Mouse (Mus musculus): ENCODE measurements around the gene Lrrc8c.

The Lrrc8c gene

DNA sequence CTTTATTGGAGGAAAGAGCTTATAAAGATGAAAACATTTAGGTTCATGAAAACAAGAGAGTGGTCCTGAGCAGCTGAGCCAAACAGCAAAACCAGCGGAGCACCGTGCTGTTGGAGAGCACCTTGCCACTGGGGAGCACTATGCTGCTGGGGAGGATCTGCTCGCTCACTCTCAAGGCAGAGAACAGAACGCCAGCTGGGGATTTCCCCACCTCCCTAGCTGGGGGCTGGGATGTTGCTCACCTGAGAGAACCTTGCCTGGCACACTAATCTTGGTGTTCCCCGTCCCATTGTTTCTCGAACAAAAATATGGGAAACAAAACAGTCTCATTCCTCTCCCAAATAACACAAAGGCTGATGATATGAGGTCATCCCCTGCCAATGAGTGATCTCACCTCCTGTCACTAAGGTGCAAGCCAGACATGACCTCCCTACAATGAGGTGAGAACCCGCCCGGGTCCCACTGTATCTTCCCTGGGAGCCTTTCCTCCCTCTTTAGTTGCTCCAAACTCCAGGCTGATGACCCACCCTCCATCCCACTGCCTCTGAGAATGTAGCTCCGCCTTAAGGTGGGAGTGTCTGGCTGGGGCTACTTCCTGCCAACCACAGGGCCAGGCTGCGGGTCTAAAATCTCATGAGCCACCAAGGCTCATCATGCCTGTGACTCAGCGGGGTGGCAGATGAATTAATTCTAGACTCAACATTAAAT, 117.5 kb downstream of the Lrrc8c start:
- 75% methylated on average over 11 of the region's 11 CpGs for WGBS

DNA sequence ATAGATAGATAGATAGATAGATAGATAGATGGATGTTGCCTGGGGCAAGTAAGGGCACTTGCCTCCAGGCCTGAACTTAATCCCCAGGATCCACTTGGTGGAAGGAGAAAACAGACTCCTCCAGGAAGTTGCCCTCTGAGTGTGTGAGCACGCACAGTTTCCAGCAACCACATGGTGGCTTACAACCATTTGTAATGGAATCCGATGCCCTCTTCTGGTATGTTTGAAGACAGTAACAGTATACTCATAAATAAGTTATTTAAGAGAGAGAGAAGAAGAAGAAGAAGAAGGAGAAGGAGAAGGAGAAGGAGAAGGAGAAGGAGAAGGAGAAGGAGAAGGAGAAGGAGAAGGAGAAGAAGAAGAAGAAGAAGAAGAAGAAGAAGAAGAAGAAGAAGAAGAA, 119.1 kb downstream of the Lrrc8c start:
- 94% methylated on average over 2 of the region's 2 CpGs for WGBS

DNA sequence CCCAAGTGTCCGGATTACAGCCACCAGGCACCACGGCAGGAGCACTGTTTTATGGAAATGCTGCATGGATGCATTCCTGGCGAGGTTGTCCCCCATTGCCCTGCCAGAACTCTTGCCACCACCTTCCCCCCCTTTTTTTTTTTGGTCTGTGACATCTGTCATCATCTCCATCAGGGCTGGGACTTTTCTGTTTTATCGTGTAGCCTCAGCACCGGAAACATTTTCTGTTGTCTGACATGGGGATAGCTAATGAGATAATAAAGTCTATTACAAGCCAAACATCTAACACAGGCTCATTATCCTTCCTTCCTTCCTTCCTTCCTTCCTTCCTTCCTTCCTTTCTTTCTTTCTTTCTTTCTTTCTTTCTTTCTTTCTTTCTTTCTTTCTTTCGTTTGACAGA, 119.7 kb downstream of the Lrrc8c start:
- WGBS, result 89% methylated on average over 6 of the region's 6 CpGs

DNA sequence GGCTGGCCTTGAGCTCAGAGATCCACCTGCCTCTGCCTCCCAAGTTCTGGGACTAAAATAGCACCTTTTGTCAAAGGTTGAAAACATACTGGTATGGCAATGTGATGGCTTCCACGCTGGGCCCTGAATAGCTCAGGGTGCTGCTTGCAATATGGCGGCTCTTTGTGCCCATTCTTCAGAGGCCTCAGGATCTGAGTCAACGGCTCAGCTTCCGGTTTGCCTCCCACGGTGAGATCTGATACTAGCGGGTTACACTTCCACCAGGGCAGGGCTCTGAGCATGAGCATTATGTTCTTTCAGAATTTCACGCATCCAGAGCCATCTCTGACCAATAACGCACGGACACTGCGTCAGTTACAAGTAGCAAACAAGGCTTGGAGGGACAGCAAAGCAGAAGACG, 120.2 kb downstream of the Lrrc8c start:
- 94% methylated on average over 11 of the region's 11 CpGs for WGBS

DNA sequence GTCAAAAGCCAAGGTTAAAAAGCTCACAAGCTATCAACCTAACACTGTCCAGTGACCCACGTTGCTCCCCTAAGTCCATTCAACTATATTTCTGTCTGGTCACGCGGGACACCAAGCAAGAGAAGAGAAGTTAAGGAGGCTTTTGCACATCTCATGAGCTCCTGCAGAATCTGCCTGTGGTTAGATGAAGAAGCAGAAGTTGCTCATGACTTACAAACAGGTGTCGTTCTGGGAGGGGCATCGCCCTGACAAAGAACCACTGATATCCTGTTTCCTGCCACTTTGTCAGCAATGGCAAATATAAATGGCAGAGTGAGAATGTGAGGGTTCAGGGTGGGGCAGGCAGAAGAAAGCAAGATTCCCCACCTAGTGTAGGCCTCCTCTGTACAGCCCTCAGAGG, 123.3 kb downstream of the Lrrc8c start:
- WGBS, result 91% methylated on average over 5 of the region's 5 CpGs

DNA sequence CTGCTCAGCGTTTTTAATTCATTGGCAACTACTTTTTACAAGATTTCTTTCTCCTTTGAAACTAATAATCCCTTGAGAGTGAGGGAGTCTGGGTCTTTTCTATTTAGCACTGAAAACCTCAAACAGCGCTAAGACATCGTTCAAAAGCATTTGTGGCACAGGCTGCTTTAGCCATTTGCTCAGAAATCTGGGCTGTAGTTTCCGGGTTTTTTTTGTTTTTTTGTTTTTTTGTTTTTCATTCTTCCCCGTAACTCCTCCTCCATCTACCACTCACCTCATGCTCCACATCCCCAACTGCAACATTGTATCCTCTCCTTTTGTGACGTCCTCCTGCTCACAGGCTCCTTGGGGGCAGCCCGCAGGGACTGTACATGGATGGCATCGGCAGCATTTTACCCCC, 124.1 kb downstream of the Lrrc8c start:
- 68% methylated on average over 8 of the region's 8 CpGs for WGBS

DNA sequence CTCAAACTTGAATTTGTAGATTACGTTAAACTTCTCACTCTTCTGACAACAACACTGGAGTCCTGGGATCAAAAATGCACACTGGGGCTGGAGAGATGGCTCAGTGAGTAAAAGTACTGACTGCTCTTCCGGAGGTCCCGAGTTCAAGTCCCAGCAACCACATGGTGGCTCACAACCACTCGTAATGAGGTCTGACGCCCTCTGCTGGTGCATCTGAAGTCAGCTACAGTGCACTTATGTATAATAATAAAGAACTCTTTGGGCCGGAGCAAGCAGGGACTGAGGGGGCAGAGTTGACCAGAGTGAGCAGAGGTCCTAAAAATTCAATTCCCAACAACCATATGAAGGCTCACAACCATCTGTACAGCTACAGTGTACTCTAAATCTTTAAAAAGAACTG, 125.0 kb downstream of the Lrrc8c start:
- WGBS, result 88% methylated on average over 6 of the region's 6 CpGs

DNA sequence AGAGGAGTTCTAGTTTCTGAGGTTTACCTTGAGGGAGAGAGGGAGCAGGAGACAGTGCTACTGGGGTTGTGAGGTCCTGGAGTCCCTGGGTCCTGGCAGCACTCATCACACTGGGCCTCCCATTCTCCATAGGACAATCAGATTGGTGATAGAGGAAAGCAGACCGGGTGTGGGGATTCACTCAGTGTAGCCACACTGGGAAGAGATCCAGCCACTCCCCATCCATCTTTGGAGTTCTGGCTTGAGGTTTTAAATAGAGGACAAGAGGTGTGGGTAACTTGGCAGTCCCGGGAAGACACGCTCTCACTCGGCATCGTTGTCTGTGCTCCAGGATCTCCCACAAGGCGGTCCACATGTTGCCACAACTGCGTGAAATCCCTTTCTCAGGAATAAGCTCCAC, 127.9 kb downstream of the Lrrc8c start:
- WGBS, result 56% methylated on average over 7 of the region's 7 CpGs

DNA sequence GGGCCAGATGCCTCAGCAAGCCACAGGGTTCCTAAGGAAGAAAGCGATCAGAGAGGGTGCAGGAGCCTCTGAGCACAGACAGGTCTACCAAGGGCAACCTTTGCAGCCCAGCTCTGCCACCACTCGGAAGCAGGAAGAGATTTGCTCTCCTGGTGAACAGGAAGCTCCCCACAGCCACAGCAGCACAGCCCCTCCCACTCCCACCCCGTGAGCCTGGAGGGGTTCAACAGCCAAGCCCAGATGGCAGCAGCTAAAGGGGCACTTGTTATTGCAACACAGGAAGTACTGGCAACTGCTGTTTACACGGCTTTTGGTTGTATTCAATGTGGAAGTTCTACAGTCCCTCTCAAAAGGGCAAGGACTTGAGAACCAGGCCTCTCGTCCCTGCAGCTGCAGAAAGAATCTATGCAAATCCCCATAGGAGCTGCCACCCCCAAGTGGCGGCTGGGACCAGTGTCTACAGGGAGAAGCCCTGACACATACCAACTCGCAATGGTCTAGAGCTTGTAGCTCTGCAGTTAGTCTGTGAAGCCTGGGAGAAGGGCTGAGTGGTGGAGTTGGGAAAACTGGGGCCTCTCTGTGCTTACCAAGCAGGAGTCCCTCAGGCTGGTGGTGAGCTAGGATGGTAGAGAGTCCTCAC, 129.6 kb downstream of the Lrrc8c start:
- WGBS, result 40% methylated on average over 7 of the region's 7 CpGs

DNA sequence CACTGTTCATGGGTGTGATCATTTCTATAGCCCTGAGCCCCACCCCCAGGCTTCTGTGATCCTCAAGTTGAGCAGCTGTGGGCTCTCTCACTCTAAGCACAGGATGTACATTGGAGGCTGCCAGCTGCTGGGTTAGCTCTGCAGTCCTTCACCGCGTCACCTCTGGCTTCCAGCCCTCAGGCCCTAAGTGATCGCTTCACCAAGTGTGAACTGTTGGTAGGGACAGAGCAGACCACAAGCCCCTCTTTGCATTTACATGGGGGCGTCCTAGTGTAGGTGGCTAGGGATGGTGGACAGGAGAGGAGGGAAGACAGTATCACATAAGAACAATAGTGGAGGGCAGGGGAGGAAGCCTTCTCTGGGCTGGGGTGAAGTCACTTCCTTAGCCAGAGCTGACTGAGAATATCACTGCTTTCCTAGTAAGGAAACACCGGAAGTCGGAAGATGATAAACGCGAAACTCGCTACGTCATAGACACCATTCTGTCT, 130.4 kb downstream of the Lrrc8c start:
- WGBS, result 83% methylated on average over 10 of the region's 10 CpGs

DNA sequence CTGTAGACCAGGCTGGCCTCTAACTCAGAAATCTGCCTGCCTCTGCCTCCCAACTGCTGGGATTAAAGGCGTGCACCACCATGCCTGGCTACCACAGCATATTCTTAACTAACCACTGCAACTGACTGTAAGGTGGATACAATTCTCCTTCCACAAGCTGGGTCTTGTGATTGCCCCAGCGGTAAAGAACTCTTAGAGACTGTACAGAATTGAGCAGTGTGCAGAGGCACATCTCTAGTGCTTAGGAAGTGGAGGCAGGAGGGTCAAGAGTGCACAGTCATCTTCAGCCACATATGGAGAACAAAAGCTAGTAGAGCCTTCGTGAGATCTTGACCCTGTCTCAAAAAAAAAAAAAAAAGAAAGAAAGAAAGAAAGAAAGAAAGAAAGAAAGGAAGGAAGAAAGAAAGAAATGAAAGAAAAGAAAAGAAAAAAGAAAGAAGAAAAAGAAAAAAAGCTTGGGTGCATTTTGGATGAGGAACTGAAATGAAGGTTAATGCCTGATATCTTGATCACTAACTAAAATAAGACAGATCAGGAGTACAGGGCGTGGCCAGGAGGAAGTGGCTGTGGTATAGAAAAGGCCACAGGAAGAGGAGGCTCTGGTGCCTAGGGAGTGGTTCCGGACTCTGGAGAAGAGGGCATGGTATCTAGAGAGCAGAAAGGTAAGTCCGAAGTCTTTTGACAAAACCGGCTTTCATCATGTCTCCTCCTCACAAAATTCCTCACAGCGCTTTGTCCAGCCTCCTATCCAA, 131.7 kb downstream of the Lrrc8c start:
- 87% methylated on average over 8 of the region's 8 CpGs for WGBS

DNA sequence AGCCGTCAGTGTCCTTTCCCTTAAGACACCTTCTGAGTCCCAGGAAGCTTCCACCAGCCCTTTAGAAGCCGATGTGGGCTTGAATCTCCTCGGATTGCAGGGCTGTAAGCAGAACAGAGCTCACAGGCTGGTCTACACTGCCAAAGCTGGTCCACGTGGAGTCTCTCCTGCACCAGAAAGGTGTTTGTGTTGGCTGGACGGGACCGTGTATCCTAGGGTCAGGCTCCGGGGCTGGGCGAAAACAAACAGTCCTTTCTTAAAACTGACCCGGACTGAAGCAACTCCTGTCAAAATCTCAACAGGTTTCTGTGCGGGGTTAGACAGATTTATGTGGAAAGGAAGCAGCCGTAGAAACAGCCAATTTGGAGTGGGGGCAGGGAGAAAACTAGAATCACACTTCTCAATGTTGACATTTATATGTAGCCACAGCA, 132.4 kb downstream of the Lrrc8c start:
- WGBS, result 81% methylated on average over 11 of the region's 11 CpGs

DNA sequence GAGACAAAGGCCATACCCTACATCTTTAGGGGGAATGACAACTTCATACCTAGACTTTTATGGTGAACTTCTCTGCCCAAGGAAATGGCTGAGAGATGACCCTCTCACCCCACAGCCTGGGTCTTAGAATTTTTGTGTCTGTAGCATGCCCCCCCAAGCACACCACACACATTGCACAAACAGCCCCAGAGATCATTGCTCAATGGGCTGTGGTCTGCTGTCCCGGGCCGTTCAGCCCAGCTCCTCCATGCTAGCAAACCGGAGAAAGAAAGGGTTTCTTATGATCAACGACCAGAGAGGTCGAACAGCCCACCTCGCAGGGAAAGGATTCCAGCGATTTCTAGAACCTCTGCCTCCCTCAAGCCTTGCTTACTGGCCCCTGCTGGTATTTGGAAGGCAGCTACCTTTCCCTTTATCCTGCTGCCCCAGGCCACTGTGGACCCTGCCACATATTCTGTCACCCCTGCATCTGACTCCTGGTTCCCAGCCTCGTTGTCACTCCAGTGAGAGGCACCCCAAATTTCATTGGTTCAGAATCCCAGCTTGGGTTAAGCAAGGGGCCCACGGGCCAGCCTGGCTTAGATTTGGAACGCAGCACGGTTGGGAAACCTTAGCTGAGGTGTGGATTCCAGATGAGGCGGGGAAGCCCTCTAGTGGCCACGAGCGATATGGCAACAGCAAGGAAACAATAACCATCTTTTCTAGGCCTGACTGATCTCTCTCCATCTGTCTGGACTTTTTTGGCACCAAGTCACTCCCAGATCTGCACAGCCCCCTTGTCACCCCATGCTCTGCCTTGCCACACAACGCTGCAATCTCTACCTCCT, 135.3 kb downstream of the Lrrc8c start:
- WGBS, result 29% methylated on average over 15 of the region's 15 CpGs

DNA sequence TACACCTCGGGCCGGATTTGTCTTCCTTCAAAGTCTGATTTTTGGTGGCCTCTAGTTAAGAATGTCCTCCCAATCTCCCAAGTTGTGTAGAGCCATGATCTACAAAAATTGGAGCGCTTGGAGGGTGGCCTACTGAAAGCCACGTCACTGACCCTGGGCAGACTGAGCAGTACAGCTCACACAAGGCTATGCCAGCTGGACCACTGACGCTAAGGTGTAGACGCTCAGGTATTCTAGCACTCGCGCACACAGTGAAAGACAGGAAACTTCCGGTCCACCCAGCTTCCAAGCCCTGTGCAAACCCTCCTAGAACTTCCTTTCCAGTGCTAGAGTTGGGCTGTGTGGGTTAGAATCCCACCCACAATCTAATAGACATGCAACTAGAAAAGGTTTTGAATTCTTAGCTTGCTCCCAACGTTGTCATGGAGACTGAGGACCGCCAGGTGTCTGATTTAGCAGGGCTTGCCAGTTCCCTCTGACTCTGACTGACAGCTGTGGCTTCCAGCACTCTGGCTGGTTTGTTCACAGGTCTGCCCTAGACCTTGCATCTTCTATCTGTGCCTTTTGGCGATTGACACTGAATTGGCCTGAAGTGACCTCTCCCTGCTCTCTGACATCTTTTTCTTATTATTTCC, 136.0 kb downstream of the Lrrc8c start:
- 62% methylated on average over 12 of the region's 12 CpGs for WGBS

DNA sequence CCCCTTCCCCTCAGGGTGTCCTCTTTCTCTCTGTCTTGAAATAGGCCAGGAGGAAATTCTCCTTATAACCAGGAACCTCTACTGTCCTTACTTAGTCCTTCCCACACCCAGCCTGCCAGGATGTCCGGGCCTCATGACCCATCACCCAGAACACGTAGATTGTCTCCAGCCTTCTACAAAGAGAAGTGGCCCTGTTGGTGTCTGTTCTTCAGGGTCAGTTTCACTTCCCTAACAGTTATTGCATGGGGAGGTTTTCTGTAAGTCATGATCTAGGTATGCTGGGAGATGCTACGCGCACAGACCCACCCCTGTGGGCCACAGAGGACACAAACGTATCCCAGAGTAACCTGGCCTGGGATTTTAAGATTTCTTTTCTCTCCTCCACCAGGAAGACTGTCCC, 142.7 kb downstream of the Lrrc8c start:
- WGBS, result 91% methylated on average over 5 of the region's 5 CpGs

Data from cerebral cortex, adult 2 months (tissue).